Mouse (Mus musculus): Measurements from ENCODE around the gene AL731706.1. TPM values are rescaled to one million over a fixed set of nuclear protein-coding genes. Genes with fewer than 3 reads are reported as not detected.

Gene AL731706.1
- polyA plus RNA-seq (2012; rRNA removed) = 6.0 and 10.0 TPM in 2 replicates

GRCm38 (mm10) chr2:136891068-136891950 lies at the start of gene AL731706.1, which contains the start of the genes Slx4ip and Mkks:
AL731706.1 (minus strand) TSS chr2:136891389.
Slx4ip (plus strand) TSS chr2:136891218.
Mkks (minus strand) TSS chr2:136891389.
- WGBS = under 1% methylated on average over 49 of the region's 49 CpGs
- DNase-seq (ENCODE audit: low read depth, low spot score) = peak; percentile 100

- DNase-seq (ENCODE audit: low read depth, low spot score) = no peak
- WGBS = 77% methylated on average over 1 of the region's 1 CpGs
Observed at GRCm38 (mm10) chr2:136938249-136938648, 47.1 kb upstream of the AL731706.1 start.

- 79% methylated on average over 4 of the region's 4 CpGs for WGBS
- DNase-seq (ENCODE audit: low read depth, low spot score) = no peak
Observed at GRCm38 (mm10) chr2:136936391-136937288, 45.5 kb upstream of the AL731706.1 start.

GRCm38 (mm10) chr2:136921003-136921408 lies 29.8 kb upstream of the AL731706.1 start:
- no peak for DNase-seq (ENCODE audit: low read depth, low spot score)
- WGBS = 39% methylated on average over 4 of the region's 4 CpGs

- WGBS = 28% methylated on average over 3 of the region's 3 CpGs
- peak; percentile 38 for DNase-seq (ENCODE audit: low read depth, low spot score)
Observed at GRCm38 (mm10) chr2:136920257-136920993, 29.2 kb upstream of the AL731706.1 start.

- 91% methylated on average over 1 of the region's 1 CpGs for WGBS
- DNase-seq (ENCODE audit: low read depth, low spot score) = no peak
Observed at GRCm38 (mm10) chr2:136919433-136919832, 28.2 kb upstream of the AL731706.1 start.

GRCm38 (mm10) chr2:136914334-136914902 lies 23.2 kb upstream of the AL731706.1 start:
- whole genome bisulfite sequencing = 32% methylated on average over 3 of the region's 3 CpGs
- DNase-seq (ENCODE audit: low read depth, low spot score) = no peak

GRCm38 (mm10) chr2:136913021-136913420 lies 21.8 kb upstream of the AL731706.1 start:
- no peak for DNase-seq (ENCODE audit: low read depth, low spot score)
- WGBS = 82% methylated on average over 3 of the region's 3 CpGs

- 62% methylated on average over 4 of the region's 4 CpGs for WGBS
- no peak for DNase-seq (ENCODE audit: low read depth, low spot score)
Observed at GRCm38 (mm10) chr2:136911958-136912411, 20.8 kb upstream of the AL731706.1 start.

GRCm38 (mm10) chr2:136909298-136909697 lies 18.1 kb upstream of the AL731706.1 start:
- WGBS = 84% methylated on average over 2 of the region's 2 CpGs
- DNase-seq (ENCODE audit: low read depth, low spot score) = no peak

DNA sequence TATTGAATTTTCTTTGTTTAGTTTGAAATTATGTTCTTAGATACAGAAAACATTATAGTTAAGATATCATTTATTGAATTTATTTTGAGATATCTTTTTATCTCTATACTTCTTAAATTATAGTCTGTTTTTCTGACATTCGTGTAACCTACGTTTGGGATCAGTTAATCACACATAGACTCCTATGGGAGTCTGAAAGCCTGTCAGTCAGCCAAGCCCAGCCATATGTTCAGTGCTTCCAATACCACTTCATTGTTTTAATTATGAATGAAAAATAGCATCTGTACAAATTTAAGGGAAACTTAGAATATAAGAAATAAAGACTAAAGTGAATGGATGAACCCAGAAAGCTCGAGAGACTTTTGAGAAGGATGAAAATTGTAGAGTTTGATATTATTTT lies 17.4 kb upstream of the AL731706.1 start:
- 93% methylated on average over 3 of the region's 3 CpGs for WGBS
- DNase-seq (ENCODE audit: low read depth, low spot score) = no peak

GRCm38 (mm10) chr2:136896131-136896530 lies 4.9 kb upstream of the AL731706.1 start:
- DNase-seq (ENCODE audit: low read depth, low spot score) = no peak
- 41% methylated on average over 2 of the region's 2 CpGs for WGBS

DNA sequence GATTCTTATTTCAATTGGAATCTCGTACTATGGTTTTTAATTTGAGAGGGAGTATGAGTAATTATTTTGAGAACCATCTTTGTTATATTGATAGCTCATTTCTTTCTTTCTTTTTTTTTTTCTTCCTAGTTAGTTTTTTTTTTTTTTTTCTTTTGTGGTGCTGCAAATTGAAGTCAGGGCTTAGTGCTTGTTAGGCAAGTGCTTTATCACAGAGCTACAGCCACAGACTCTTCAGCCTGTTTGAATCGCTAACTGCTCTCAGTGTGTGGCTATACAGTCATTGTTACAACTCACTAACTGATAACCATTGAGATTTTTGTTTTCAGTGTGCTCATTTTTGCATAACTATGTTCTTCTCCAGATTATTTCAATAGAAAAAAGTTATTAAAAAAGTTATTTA lies 3.3 kb upstream of the AL731706.1 start:
- 96% methylated on average over 2 of the region's 2 CpGs for WGBS
- DNase-seq (ENCODE audit: low read depth, low spot score) = no peak

DNA sequence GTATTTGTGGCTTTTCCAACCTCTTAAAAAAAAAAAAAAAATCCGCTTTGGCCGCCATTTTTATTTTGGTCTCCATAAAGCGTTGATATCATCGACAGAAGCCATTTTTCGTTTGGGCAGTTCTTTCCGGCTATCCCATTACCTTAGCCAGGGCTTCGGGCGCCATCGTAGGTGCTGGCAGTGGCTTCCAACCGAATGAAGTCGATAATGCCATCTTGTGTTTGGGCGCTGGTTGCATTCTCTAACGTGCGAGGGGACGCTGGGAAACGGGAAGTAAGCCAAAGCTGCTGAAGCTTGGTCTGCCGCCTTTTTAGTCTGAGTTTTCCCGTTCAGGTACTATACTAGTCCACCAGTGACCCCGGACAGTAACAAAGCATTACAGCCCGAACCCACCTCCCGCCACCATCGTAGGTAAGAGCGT lies 772 bp upstream of the AL731706.1 start:
- under 1% methylated on average over 23 of the region's 23 CpGs for WGBS
- DNase-seq (ENCODE audit: low read depth, low spot score) = peak; percentile 96

DNA sequence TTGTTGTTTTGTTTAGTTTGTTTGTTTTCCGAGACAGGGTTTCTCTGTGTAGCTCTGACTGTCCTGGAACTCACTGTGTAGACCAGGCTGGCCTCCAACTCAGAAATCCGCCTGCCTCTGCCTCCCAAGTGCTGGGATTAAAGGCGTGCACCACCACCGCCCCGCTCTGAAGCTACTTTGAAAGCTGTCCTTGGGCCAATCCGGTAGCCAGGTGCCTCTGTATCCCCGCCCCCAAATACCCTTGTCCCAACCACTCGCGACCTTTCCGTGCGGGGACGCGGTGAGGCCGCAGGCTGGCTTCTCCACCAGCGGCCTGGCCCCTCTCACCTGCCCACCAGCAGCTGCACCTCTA lies 497 bp downstream of the AL731706.1 start:
- 5% methylated on average over 15 of the region's 15 CpGs for WGBS
- DNase-seq (ENCODE audit: low read depth, low spot score) = peak; percentile 53

- no peak for DNase-seq (ENCODE audit: low read depth, low spot score)
- 43% methylated on average over 4 of the region's 4 CpGs for WGBS
Observed at GRCm38 (mm10) chr2:136886846-136887245, 4.3 kb downstream of the AL731706.1 start.

DNA sequence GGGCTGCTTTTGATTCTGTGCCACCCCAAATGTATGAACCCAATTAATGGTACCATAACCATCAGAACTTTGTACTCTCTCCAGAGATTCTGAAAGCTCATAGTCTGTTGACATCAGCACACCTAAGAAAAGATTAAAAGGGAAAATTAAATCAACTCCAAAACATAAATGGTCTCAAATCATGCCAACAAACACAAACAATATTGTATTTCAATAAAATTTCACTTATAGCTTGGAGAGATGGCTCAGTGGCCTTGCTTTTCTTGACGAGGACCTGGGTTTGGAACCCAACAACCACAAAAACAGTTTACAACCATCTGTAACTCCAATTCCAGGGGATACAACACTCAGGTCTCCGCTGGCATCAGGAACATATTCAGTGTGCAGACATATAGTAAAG lies 5.6 kb downstream of the AL731706.1 start, which contains the start of gene AL731706.2:
TSS of gene AL731706.2 (minus strand) at position 101 of the 400 bp plus-strand sequence.
- 95% methylated on average over 2 of the region's 2 CpGs for WGBS
- DNase-seq (ENCODE audit: low read depth, low spot score) = no peak

DNA sequence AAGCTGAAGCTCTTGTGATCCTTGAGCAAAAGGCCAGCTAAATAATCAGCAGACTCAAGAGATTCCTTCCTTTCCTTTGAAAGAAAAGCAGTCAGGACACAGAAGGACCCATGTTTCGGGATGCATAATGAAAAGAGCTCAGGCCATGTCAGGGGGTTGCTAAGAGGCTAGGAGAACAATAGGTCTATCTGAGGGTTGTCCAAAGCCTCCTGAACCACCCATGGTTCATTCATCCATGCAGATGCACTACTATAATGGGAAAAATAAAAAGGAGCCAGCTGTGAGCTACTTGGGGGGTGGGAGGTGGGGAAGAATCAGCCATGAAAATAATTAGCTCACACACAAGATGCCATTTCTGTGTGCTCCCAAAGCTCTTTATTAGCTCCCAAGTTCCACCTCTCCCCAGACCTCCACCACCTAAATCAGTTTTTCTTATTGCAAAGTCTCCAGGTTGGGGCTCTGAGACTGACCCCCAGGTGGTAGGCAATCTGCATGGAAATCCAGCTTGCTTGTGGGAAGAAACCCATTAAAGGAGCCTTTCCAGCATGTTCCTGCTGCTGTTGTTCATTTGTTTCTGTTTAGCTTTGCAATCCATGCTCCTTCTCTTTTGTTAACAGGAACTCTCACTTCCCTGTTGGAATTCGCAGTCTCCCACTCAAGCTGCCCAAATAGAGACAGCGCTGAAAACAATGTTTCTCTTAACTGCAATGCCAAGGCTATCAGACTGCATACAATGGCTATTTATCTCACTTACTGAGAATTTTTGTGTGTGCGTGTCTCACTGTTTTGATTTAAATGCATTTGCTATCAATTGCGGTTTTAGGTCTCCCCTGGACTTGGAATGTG lies 36.4 kb downstream of the AL731706.1 start:
- 71% methylated on average over 5 of the region's 5 CpGs for WGBS
- DNase-seq (ENCODE audit: low read depth, low spot score) = no peak
